Mouse (Mus musculus) kidney, adult 2 months (tissue): ENCODE results near the gene CN725425.

Experiments
- CTCF ChIP-seq: fragments of 200-500 bp; conservative IDR thresholded peaks from 2 replicates; pipeline ENCODE4 v1.5.1; 2011; ENCODE audit warnings: low read depth, mild to moderate bottlenecking, control low read depth, low read length, moderate library complexity, mixed read lengths; ENCODE audit not compliant: insufficient read depth, insufficient read length
- POLR2A ChIP-seq: fragments of 200-500 bp; IDR thresholded peaks from one replicate; pipeline ENCODE4 v1.6.1; 2011; ENCODE audit warnings: low read depth, low read length, control low read depth

DNA sequence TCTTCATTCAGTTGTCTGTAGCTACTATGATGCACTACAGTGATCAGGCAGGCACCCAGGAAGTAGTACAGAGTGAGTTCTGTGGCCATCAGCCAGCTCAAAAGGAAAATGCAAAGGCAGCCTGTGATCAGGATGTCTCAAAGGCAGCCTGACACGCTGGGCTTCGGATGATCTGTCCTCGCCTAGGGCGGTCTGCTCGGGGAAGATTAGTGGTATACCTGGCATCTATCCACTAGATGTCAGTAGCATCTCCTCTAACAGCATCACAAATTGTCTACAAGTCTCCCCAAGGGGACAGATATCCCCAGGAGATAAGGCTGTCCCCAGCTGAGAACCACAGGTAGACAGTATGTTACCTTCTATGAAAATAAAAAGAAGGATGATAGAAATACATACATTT, 34.3 kb upstream of the CN725425 start:
- TF ChIP-seq CTCF = peak; percentile 57
- TF ChIP-seq POLR2A = no peak
